Mouse (Mus musculus) MEL (cell line): ENCODE measurements around the gene Tmem184a.

Source experiments
- CTCF ChIP-seq, 3 experiments: IDR thresholded peaks in 2 of 3; conservative IDR thresholded peaks in 1 of 3; 2 replicates each; pipeline ENCODE4 v1.5.1; 2011 to 2012; ENCODE audit warnings: low read length in 3 of 3, low read depth in 2 of 3, mild to moderate bottlenecking in 2 of 3, improper control_type of control experiment in 1 of 3, inconsistent platforms in 1 of 3, mixed read lengths in 1 of 3, moderate library complexity in 1 of 3; ENCODE audit not compliant: control insufficient read depth in 1 of 3, insufficient read depth in 1 of 3, poor library complexity in 1 of 3, severe bottlenecking in 1 of 3
- E2F4 ChIP-seq: IDR thresholded peaks from 2 replicates; pipeline ENCODE4 v1.6.1; 2011; ENCODE audit warnings: low read depth, low read length, improper control_type of control experiment, borderline replicate concordance
- ELF1 ChIP-seq: IDR thresholded peaks from 2 replicates; pipeline ENCODE4 v1.6.1; 2014; ENCODE audit warnings: low read depth, mild to moderate bottlenecking, inconsistent platforms, low read length, improper control_type of control experiment, moderate library complexity
- EP300 ChIP-seq, 2 experiments: IDR thresholded peaks; 2 replicates each; pipeline ENCODE4 v1.6.1; 2011; ENCODE audit warnings: improper control_type of control experiment in 2 of 2, low read length in 2 of 2, low read depth in 1 of 2, mild to moderate bottlenecking in 1 of 2
- GATA1 ChIP-seq: IDR thresholded peaks from 2 replicates; pipeline ENCODE4 v1.6.1; 2011; ENCODE audit warnings: low read depth, low read length, improper control_type of control experiment
- HCFC1 ChIP-seq: IDR thresholded peaks from 2 replicates; pipeline ENCODE4 v1.6.1; 2012; ENCODE audit warnings: low read depth, mild to moderate bottlenecking, inconsistent platforms, low read length, improper control_type of control experiment, moderate library complexity
- POLR2A ChIP-seq, 2 experiments: IDR thresholded peaks; 2 replicates each; pipeline ENCODE4 v1.6.1; 2011 to 2012; ENCODE audit warnings: low read length in 2 of 2, mild to moderate bottlenecking in 2 of 2, control low read depth in 1 of 2, improper control_type of control experiment in 1 of 2, low read depth in 1 of 2, moderate library complexity in 1 of 2; ENCODE audit not compliant: control insufficient read depth in 1 of 2, insufficient read depth in 1 of 2, poor library complexity in 1 of 2
- POLR2AphosphoS2 ChIP-seq: IDR thresholded peaks from 2 replicates; pipeline ENCODE4 v1.6.1; 2011; ENCODE audit warnings: low read length, improper control_type of control experiment
- SMC3 ChIP-seq: IDR thresholded peaks from 2 replicates; pipeline ENCODE4 v1.6.1; 2011; ENCODE audit warnings: low read depth, low read length, improper control_type of control experiment
- TAL1 ChIP-seq: IDR thresholded peaks from 2 replicates; pipeline ENCODE4 v1.6.1; 2012; ENCODE audit warnings: mild to moderate bottlenecking, inconsistent platforms, low read length, moderate library complexity, mixed read lengths

- no peak for TF ChIP-seq CTCF (IDR thresholded peaks at IDR 0.05 in 2 of 3, conservative IDR thresholded peaks at IDR 0.05 in 1 of 3; ENCODE audit: control insufficient read depth in 1 of 3, insufficient read depth in 1 of 3, low read depth in 2 of 3, low read length in 3 of 3, poor library complexity in 1 of 3, severe bottlenecking in 1 of 3)
- no peak for TF ChIP-seq POLR2A (IDR thresholded peaks at IDR 0.05; ENCODE audit: control insufficient read depth in 1 of 2, insufficient read depth in 1 of 2, low read depth in 1 of 2, low read length in 2 of 2, poor library complexity in 1 of 2)
- TF ChIP-seq POLR2AphosphoS2: no peak
- TF ChIP-seq ELF1: no peak
- TF ChIP-seq HCFC1: no peak
- TF ChIP-seq EP300 (IDR thresholded peaks at IDR 0.05; ENCODE audit: low read depth in 1 of 2, low read length in 2 of 2): no peak
- TF ChIP-seq TAL1: no peak
- TF ChIP-seq E2F4: no peak
- TF ChIP-seq GATA1: no peak
- no peak for TF ChIP-seq SMC3
Measured at GRCm38 (mm10) chr5:139835706-139836105, 16.0 kb upstream of the Tmem184a start.
